Mouse (Mus musculus): ENCODE results near the gene Btf3.

Gene Btf3

DNA sequence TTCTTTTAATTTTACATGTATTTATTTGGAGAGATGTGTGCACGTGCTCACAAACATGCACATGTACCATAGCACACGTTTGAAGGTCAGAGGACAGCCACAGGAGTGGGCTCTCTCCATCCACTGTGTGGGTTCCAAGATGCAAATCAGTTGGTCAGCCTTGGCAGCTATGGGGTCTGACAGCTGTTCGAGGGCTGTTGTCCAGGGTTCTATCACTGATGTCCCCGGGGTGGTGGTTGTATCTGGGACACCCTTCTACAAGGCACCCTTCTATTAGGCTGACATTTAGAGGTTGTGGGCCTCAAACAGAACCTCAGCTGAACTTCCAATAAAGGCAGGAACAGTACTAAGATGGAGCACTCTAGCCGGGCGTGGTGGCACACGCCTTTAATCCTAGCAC is 40.6 kb downstream of the Btf3 start:
- no peak for DNase-seq (ENCODE audit: low read depth, low spot score)

DNA sequence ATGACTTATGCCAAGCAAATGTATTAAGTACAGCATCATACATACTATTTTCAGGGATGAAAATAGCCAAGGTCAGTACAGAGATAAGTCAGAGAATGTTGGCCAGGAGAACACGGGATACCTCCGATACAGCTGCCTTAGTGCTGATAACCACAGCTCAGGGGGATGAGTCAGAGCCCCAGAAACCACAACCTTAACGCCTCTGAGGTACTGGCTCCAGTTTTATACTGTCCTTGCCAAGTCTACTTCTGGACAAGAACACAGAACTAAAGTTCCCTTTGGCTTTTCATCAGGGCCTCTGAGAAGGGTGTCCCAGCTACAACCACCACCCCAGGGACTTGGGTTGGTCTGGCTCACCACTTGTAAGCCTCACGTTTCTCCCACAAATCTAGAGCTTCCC is 41.2 kb downstream of the Btf3 start:
- DNase-seq (ENCODE audit: low read depth, low spot score): no peak

DNA sequence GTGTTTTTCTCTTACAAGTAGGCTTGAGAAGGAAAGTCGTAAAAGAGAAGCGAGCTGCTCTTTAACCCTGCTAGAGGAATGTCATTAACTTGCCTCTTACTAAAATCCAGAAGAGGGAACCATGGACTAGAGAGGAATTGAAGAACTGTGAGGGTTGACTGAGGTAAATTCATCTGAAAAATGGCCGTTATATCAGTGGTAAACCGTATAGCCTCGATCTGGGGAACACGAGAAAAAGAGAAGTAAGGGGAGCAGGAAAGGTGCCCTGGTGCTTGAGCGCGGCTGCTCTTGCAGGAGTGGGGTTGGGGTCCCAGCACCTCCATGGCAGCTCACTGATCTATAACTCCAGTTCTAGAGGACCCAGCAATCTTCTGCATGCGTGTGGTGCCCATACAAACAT is 42.8 kb downstream of the Btf3 start:
- DNase-seq (ENCODE audit: low read depth, low spot score): no peak

DNA sequence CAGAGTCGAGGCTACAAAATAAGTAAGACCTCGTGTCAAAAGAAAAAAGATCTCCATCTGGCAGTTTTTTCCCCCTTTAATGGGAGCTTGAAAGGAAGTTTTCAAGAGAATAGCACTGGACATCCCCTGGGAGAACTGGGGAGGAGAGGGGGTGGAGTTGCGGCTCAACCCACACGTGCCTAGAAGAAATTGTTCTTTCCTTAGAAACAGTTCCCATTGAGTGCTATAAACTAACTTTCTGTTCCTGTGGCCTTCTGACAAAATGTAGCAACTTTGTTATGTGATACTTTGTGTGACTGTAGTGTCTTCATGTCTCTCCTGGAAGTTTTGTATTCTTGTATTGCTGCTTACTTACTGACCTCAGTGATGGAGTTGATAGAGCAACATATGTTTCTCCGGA is 52.7 kb downstream of the Btf3 start:
- no peak for DNase-seq (ENCODE audit: low read depth, low spot score)

DNA sequence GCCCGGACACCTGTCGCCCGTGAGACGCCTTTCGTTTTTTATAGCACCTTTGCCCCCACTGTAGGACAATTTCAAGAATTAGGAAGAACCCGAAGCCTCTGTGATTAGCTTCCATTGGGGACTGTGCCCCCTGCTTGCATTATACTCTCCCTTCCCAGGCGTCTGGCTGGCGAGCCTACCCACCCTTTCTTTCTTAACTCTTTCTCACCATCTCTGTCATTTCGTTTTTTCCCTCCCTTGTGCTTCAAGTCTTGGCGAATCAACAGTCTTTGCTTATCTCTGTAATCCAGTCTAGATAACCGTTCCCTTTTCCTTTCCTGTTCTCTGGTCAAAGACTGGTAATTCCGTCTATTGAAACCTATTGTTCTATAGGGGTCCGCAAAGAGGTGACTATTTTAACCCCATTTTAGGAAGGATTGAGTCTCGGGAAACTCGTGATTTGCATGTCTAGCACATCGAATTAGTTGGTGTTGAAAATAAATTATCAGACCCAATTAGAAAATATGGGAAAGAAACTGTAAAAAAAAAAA is 53.3 kb downstream of the Btf3 start:
- no peak for DNase-seq (ENCODE audit: low read depth, low spot score)

DNA sequence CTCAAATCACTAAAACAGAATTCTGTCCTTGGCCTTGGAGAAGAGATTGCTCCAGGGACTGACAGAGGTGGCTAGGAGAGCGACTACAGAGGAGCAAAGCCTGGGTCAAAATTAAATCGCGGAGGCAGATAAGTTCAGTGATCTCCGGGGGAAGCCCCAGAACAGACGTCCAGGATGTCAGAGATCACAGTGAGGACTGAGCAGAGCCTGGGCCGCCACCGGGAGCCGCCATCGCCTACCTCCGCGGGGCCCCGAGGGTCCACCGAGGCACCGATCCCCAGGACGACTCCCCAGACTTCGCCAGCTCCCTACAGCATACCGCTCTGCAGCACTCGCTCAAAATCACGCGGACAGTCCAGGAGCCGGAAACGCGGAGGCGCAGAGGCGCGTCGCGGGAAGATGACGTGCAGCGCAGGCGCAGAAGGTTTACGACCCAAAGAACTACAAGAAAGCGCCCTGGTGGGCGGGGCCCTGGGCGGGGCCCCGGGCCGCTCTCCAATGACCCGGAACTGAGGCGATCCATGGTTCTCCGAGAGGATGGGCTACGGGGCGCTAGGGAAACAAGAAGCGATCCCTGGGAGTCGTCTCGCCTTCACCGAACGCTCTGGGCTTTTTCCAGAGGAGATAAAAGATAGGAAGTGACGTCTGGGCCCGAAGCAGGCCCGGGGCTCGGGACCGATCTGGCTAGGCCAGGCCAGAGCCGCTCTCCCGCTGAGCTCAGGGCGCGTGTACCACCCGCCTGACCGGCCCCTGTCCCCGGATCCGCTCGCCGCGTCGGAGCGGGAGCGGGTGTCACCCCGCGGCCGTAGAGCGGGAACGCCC is 54.0 kb downstream of the Btf3 start, which contains the start of the genes Utp15 and Ankra2:
Gene Utp15 (minus strand): TSS at position 406 of the 822 bp plus-strand sequence.
Gene Ankra2 (plus strand): TSS at position 439 of the 822 bp plus-strand sequence.
- peak; percentile 98 for DNase-seq (ENCODE audit: low read depth, low spot score)

All from CD4-positive helper T cell, adult 2 months (primary cell).